Mouse (Mus musculus) heart, embryonic 14.5 days (tissue): ENCODE results near the gene Nbas. TPM values are rescaled to one million over a fixed set of nuclear protein-coding genes. Genes with fewer than 3 reads are reported as not detected.

Experiments
- ATAC-seq: fragments of 200-750 bp; cut with Nextera tagmentation; 2 replicates; pipeline ENCODE4 v1.8.0; 2017; ENCODE audit warnings: low read depth, moderate TSS enrichment; ENCODE audit not compliant: insufficient number of reproducible peaks, insufficient read depth, low FRiP score
- H3K27ac ChIP-seq, 2 experiments: fragments of 200-500 bp in 1 of 2; fragments of 300-500 bp in 1 of 2; sonication (generic) in 1 of 2; replicated peaks in 1 of 2; 2 replicates each; pipeline ENCODE4 v1.5.1; 2012 to 2014; ENCODE audit warnings: low read depth in 2 of 2, low read length in 2 of 2, control low read depth in 1 of 2, mild to moderate bottlenecking in 1 of 2, mixed read lengths in 1 of 2; ENCODE audit not compliant: control insufficient read depth in 1 of 2, insufficient read depth in 1 of 2
- H3K27me3 ChIP-seq: fragments of 300-500 bp; sonication (generic); 2 replicates; pipeline ENCODE4 v1.6.1; 2014; ENCODE audit warnings: mild to moderate bottlenecking, low read length, control low read depth; ENCODE audit not compliant: control insufficient read depth, insufficient read depth
- H3K36me3 ChIP-seq: fragments of 300-500 bp; sonication (generic); 2 replicates; pipeline ENCODE4 v1.6.1; 2014; ENCODE audit warnings: mild to moderate bottlenecking, control low read depth, low read length, mixed read lengths; ENCODE audit not compliant: control insufficient read depth, insufficient read depth
- H3K4me1 ChIP-seq, 2 experiments: fragments of 200-500 bp in 1 of 2; fragments of 300-500 bp in 1 of 2; sonication (generic) in 1 of 2; 2 replicates each; pipeline ENCODE4 v1.6.1; 2012 to 2014; ENCODE audit warnings: low read length in 2 of 2, control low read depth in 1 of 2, mixed read lengths in 1 of 2; ENCODE audit not compliant: control insufficient read depth in 2 of 2, insufficient read depth in 2 of 2
- H3K4me2 ChIP-seq: fragments of 300-500 bp; sonication (generic); 2 replicates; pipeline ENCODE4 v1.6.1; 2014; ENCODE audit warnings: mild to moderate bottlenecking, low read length
- H3K4me3 ChIP-seq, 2 experiments: fragments of 200-500 bp in 1 of 2; fragments of 300-500 bp in 1 of 2; sonication (generic) in 1 of 2; 2 replicates each; pipeline ENCODE4 v1.5.1; 2012 to 2014; ENCODE audit warnings: low read length in 2 of 2, mild to moderate bottlenecking in 2 of 2, control low read depth in 1 of 2, low read depth in 1 of 2, moderate library complexity in 1 of 2; ENCODE audit not compliant: control insufficient read depth in 1 of 2, insufficient read depth in 1 of 2
- H3K9ac ChIP-seq: fragments of 300-500 bp; sonication (generic); 2 replicates; pipeline ENCODE4 v1.6.1; 2014; ENCODE audit warnings: mild to moderate bottlenecking, low read length
- H3K9me3 ChIP-seq: fragments of 300-500 bp; sonication (generic); 2 replicates; pipeline ENCODE4 v1.6.1; 2016; ENCODE audit warnings: low read length, control low read depth; ENCODE audit not compliant: control insufficient read depth
- WGBS: fragments of 180-500 bp; shearing (Covaris S2); extraction: QIAGEN DNeasy Blood & Tissue Kit; methylation state at CpG from one replicate; pipeline ENCODE4 v1.1.7; 2014; 5-methylcytosine and 5-hydroxymethylcytosine counted together
- polyA plus RNA-seq: library from polyadenylated mRNA; unstranded; fragments of >200 nt; fragmentation: Nextera tagmentation; extraction: Ambion mirVana; gene quantifications from 2 replicates; pipeline ENCODE4 v1.2.1, GENCODE M21; 2014

Nbas gene
- polyA plus RNA-seq, 1 experiment from 2014 or later = 9.5 TPM

- no peak for ATAC-seq
- Histone ChIP-seq H3K27me3 (no peaks in the 10 kb centered on the region), H3K9ac (no peak overlapping the region), H3K4me2 (no peak overlapping the region), H3K9me3 (no peaks in the 10 kb centered on the region), H3K27ac (0 out of 4 replicates have a peak overlapping the region, but pooled peaks of 1 of the 2 experiments have one; percentile 15), H3K4me1 (peaks cover 6 to 7% of the 10 kb centered on the region in 2 experiments; a peak in 2 of 4 replicates), H3K4me3 (no peak overlapping the region), H3K36me3 (no peaks in the 10 kb centered on the region)
- WGBS = 74% methylated on average over 5 of the region's 5 CpGs
These were observed 307.0 kb downstream of the Nbas start for GRCm38 (mm10) chr12:13575605-13576600.

GRCm38 (mm10) chr12:13576761-13577160, 307.8 kb downstream of the Nbas start:
- H3K27ac ChIP-seq = no peak overlapping the region
- WGBS = 27% methylated on average over 4 of the region's 4 CpGs

GRCm38 (mm10) chr12:13580796-13581195, 311.9 kb downstream of the Nbas start:
- Histone ChIP-seq H3K4me3 (no peak overlapping the region), H3K9ac (no peak overlapping the region), H3K27me3 (no peaks in the 10 kb centered on the region), H3K9me3 (no peaks in the 10 kb centered on the region), H3K27ac (no peak overlapping the region), H3K4me2 (no peak overlapping the region), H3K36me3 (peaks cover 7% of the 10 kb centered on the region; the same call in 1 of the 2 replicates), H3K4me1 (peaks cover 5 to 6% of the 10 kb centered on the region in 2 experiments; a peak in 2 of 4 replicates)
- no peak for ATAC-seq
- WGBS = 92% methylated on average over 1 of the region's 1 CpGs

More at GRCm38 (mm10) chr12:13576761-13577160, 307.8 kb downstream of the Nbas start:
- no peak for ATAC-seq
- Histone ChIP-seq H3K36me3 (no peaks in the 10 kb centered on the region), H3K4me1 (peaks cover 6 to 7% of the 10 kb centered on the region in 2 experiments; a peak in 2 of 4 replicates), H3K9me3 (no peaks in the 10 kb centered on the region), H3K27me3 (no peaks in the 10 kb centered on the region), H3K4me3 (no peak overlapping the region), H3K4me2 (no peak overlapping the region), H3K9ac (no peak overlapping the region)

- ATAC-seq = no peak
- no peaks in the 10 kb centered on the region for H3K4me1 ChIP-seq
- H3K36me3 ChIP-seq = peaks cover 7% of the 10 kb centered on the region; the same call in 1 of the 2 replicates
These were observed 314.5 kb downstream of the Nbas start for GRCm38 (mm10) chr12:13583386-13583785.

GRCm38 (mm10) chr12:13585527-13586156, 316.7 kb downstream of the Nbas start:
- Histone ChIP-seq H3K4me1 (no peaks in the 10 kb centered on the region), H3K36me3 (peaks cover 7% of the 10 kb centered on the region; the same call in 1 of the 2 replicates), H3K4me3 (no peak overlapping the region), H3K27me3 (no peaks in the 10 kb centered on the region), H3K4me2 (no peak overlapping the region), H3K9me3 (no peaks in the 10 kb centered on the region), H3K27ac (no peak overlapping the region), H3K9ac (no peak overlapping the region)
- no peak for ATAC-seq
- 85% methylated on average over 6 of the region's 6 CpGs for WGBS

More at GRCm38 (mm10) chr12:13583386-13583785, 314.5 kb downstream of the Nbas start:
- Histone ChIP-seq H3K27ac (no peak overlapping the region), H3K4me2 (no peak overlapping the region), H3K9ac (no peak overlapping the region), H3K4me3 (no peak overlapping the region), H3K9me3 (no peaks in the 10 kb centered on the region), H3K27me3 (no peaks in the 10 kb centered on the region)
- 94% methylated on average over 6 of the region's 6 CpGs for WGBS

- H3K36me3 ChIP-seq = peaks cover 7% of the 10 kb centered on the region; the same call in 1 of the 2 replicates
- H3K4me3 ChIP-seq = no peak overlapping the region
- no peak for ATAC-seq
- H3K4me2 ChIP-seq = no peak overlapping the region
- H3K9me3 ChIP-seq = no peaks in the 10 kb centered on the region
- H3K4me1 ChIP-seq = no peaks in the 10 kb centered on the region
- WGBS = 81% methylated on average over 4 of the region's 4 CpGs
- H3K27me3 ChIP-seq = no peaks in the 10 kb centered on the region
- no peak overlapping the region for H3K9ac ChIP-seq
- H3K27ac ChIP-seq = no peak overlapping the region
These were observed 318.7 kb downstream of the Nbas start for GRCm38 (mm10) chr12:13587675-13588074.

GRCm38 (mm10) chr12:13589021-13589420, 320.1 kb downstream of the Nbas start:
- no peaks in the 10 kb centered on the region for H3K4me1 ChIP-seq
- 87% methylated on average over 5 of the region's 5 CpGs for WGBS

More at GRCm38 (mm10) chr12:13589021-13589420, 320.1 kb downstream of the Nbas start:
- H3K9ac ChIP-seq = no peak overlapping the region
- no peaks in the 10 kb centered on the region for H3K27me3 ChIP-seq
- H3K4me2 ChIP-seq = no peak overlapping the region
- no peaks in the 10 kb centered on the region for H3K36me3 ChIP-seq
- H3K4me3 ChIP-seq = no peak overlapping the region
- no peaks in the 10 kb centered on the region for H3K9me3 ChIP-seq
- H3K27ac ChIP-seq = no peak overlapping the region
- no peak for ATAC-seq
